Mouse (Mus musculus) embryonic stem cell, embryonic (primary cell): Measurements from ENCODE around the gene Hist1h2bq.

Source experiments
- CTCF ChIA-PET, 4 experiments: fragments of 300-600 bp in 2 of 4; fragments of 350-600 bp in 2 of 4; sonication (Branson Sonifier 250); formaldehyde crosslinking; loops; one replicate each; lab custom pipeline; 2022; ENCODE audit warnings: inconsistent platforms in 2 of 4; lab: Charles Lee
- POLR2A ChIA-PET, 4 experiments: fragments of 300-600 bp in 2 of 4; fragments of 350-600 bp in 2 of 4; sonication (Branson Sonifier 250); formaldehyde crosslinking; loops; one replicate each; lab custom pipeline; 2022; ENCODE audit warnings: antibody characterized with exemption in 4 of 4, inconsistent platforms in 1 of 4; lab: Charles Lee

The Hist1h2bq gene

GRCm38 (mm10) chr13:21779767-21780731 lies 29.9 kb downstream of the Hist1h2bq start, which contains the start of gene Hist1h1b:
Hist1h1b (minus strand) TSS chr13:21780625.
- CTCF ChIA-PET: interaction anchor here in 1 of 4 experiments (0.7 kb wide), 1 partner anchor 264 kb away, joined by 3 read pairs; no protein-coding TSS in a partner anchor

GRCm38 (mm10) chr13:21778814-21779766 lies 30.9 kb downstream of the Hist1h2bq start:
- CTCF ChIA-PET: no interaction called here

More at GRCm38 (mm10) chr13:21779767-21780731, 29.9 kb downstream of the Hist1h2bq start, which contains the start of gene Hist1h1b:
- POLR2A ChIA-PET: interaction anchor here (0.6 to 22.5 kb wide), 81 partner anchors 7 to 1982 kb away, joined by 3 to 823 read pairs (median 5); partner anchors contain the start of genes Hist1h2ai (in 4 of the 4), Hist1h2ak (in 4 of the 4), Hist1h2bn (in 4 of the 4) and Hist1h3h (in 4 of the 4)

More at GRCm38 (mm10) chr13:21778814-21779766, 30.9 kb downstream of the Hist1h2bq start:
- POLR2A ChIA-PET: interaction anchor here (0.6 to 22.5 kb wide), 68 partner anchors 8 to 1846 kb away, joined by 3 to 823 read pairs (median 5); partner anchors contain the start of genes Hist1h2ai (in 4 of the 4), Hist1h2ak (in 4 of the 4), Hist1h2an (in 4 of the 4) and Hist1h2bn (in 4 of the 4)
